Mouse (Mus musculus): ENCODE data around the gene Arl13b. TPM values are rescaled to one million over a fixed set of nuclear protein-coding genes. Genes with fewer than 3 reads are reported as not detected.

Gene Arl13b
- polyA plus RNA-seq, 1 experiment from 2014 or later = 4.1 TPM

- Histone ChIP-seq H3K27me3 (no peaks in the 10 kb centered on the region), H3K27ac (replicated peaks) (no peak overlapping the region), H3K4me1 (replicated peaks) (peaks cover 4% of the 10 kb centered on the region; the same call in 1 of the 2 replicates), H3K4me3 (replicated peaks) (no peak overlapping the region), H3K4me2 (no peak overlapping the region), H3K9ac (no peak overlapping the region), H3K36me3 (replicated peaks) (no peaks in the 10 kb centered on the region), H3K9me3 (replicated peaks) (no peaks in the 10 kb centered on the region)
- no peak for ATAC-seq (ENCODE audit: insufficient read depth)
- 66% methylated on average over 5 of the region's 5 CpGs for WGBS (ENCODE audit: insufficient replicate concordance)
These were observed 33.0 kb downstream of the Arl13b start for GRCm38 (mm10) chr16:62813790-62814189.

DNA sequence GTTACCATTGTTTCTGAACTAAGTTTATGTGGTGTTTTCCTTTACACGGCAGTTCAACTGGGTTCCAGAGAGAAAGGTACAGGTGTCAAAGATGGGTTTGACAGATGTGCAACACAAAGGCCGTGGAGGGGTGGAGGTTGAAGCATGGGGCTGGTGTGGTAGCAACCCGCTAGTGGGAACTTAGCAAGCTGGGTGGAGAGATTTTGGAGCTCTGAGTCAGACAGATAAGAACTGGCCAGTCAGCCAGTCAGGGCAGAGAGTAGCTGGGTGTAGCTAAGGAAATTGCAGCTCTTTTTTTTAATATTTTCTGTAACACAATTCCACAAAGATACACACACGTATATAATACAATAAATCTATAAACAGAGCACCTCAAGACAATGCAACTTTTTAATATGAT lies 36.0 kb downstream of the Arl13b start:
- H3K9ac ChIP-seq = no peak overlapping the region
- H3K9me3 ChIP-seq (replicated peaks) = no peaks in the 10 kb centered on the region
- peaks cover 4% of the 10 kb centered on the region; the same call in 1 of the 2 replicates for H3K4me1 ChIP-seq (replicated peaks)
- no peak overlapping the region for H3K4me3 ChIP-seq (replicated peaks)
- no peak overlapping the region for H3K27ac ChIP-seq (replicated peaks)
- no peaks in the 10 kb centered on the region for H3K27me3 ChIP-seq
- no peaks in the 10 kb centered on the region for H3K36me3 ChIP-seq (replicated peaks)
- WGBS (ENCODE audit: insufficient replicate concordance) = 31% methylated on average over 4 of the region's 4 CpGs
- no peak for ATAC-seq (ENCODE audit: insufficient read depth)
- H3K4me2 ChIP-seq = no peak overlapping the region

GRCm38 (mm10) chr16:62807249-62807979 lies 39.4 kb downstream of the Arl13b start:
- H3K9ac ChIP-seq = no peak overlapping the region
- no peak for ATAC-seq (ENCODE audit: insufficient read depth)

DNA sequence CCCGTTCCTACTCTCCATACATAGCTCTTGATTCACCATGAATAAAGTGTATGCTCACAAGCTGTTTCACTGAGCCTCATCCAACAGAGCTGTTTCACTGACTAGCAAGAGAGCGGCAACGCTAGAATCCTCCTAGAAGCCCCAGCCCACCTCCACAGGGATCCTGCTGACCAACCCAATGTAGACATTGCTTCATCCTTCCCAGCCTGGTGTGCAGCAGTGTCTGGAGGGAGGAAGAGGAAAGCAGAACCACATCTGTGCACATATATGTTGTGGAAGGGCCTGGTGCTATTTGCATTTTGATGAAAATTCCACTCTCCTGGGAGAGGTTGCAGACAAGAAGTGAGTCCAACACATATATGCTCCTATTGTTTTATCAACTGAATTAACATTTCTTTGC lies 42.2 kb downstream of the Arl13b start:
- H3K4me1 ChIP-seq (replicated peaks) = no peaks in the 10 kb centered on the region
- H3K4me3 ChIP-seq (replicated peaks) = no peak overlapping the region
- no peaks in the 10 kb centered on the region for H3K27me3 ChIP-seq
- H3K4me2 ChIP-seq = no peak overlapping the region
- no peaks in the 10 kb centered on the region for H3K36me3 ChIP-seq (replicated peaks)
- H3K9ac ChIP-seq = no peak overlapping the region
- 87% methylated on average over 3 of the region's 3 CpGs for WGBS (ENCODE audit: insufficient replicate concordance)
- H3K9me3 ChIP-seq (replicated peaks) = no peaks in the 10 kb centered on the region
- no peak for ATAC-seq (ENCODE audit: insufficient read depth)
- H3K27ac ChIP-seq (replicated peaks) = no peak overlapping the region

More at GRCm38 (mm10) chr16:62807249-62807979, 39.4 kb downstream of the Arl13b start:
- H3K4me2 ChIP-seq = no peak overlapping the region
- 48% methylated on average over 8 of the region's 8 CpGs for WGBS (ENCODE audit: insufficient replicate concordance)
- no peaks in the 10 kb centered on the region for H3K9me3 ChIP-seq (replicated peaks)
- H3K4me3 ChIP-seq (replicated peaks) = no peak overlapping the region
- H3K27ac ChIP-seq (replicated peaks) = no peak overlapping the region
- H3K4me1 ChIP-seq (replicated peaks) = peaks cover 4% of the 10 kb centered on the region; the same call in 1 of the 2 replicates
- H3K36me3 ChIP-seq (replicated peaks) = no peaks in the 10 kb centered on the region
- no peaks in the 10 kb centered on the region for H3K27me3 ChIP-seq

- no peak; the same call in 1 of the 2 replicates for ATAC-seq (ENCODE audit: insufficient read depth)
These were observed 47.0 kb downstream of the Arl13b start for GRCm38 (mm10) chr16:62799839-62800238.

GRCm38 (mm10) chr16:62799426-62799825 lies 47.4 kb downstream of the Arl13b start:
- no peak overlapping the region for H3K4me2 ChIP-seq
- H3K27me3 ChIP-seq = no peaks in the 10 kb centered on the region
- H3K9ac ChIP-seq = no peak overlapping the region
- no peak overlapping the region for H3K27ac ChIP-seq (replicated peaks)
- WGBS (ENCODE audit: insufficient replicate concordance) = 66% methylated on average over 4 of the region's 4 CpGs
- H3K4me3 ChIP-seq (replicated peaks) = no peak overlapping the region
- no peaks in the 10 kb centered on the region for H3K4me1 ChIP-seq (replicated peaks)
- H3K9me3 ChIP-seq (replicated peaks) = no peaks in the 10 kb centered on the region
- no peaks in the 10 kb centered on the region for H3K36me3 ChIP-seq (replicated peaks)
- ATAC-seq (ENCODE audit: insufficient read depth) = 0 out of 2 replicates have a peak, but pooled peaks have one; percentile 25

More at GRCm38 (mm10) chr16:62799839-62800238, 47.0 kb downstream of the Arl13b start:
- Histone ChIP-seq H3K27ac (replicated peaks) (no peak overlapping the region), H3K4me3 (replicated peaks) (no peak overlapping the region), H3K4me2 (no peak overlapping the region), H3K27me3 (no peaks in the 10 kb centered on the region), H3K9me3 (replicated peaks) (no peaks in the 10 kb centered on the region), H3K4me1 (replicated peaks) (no peaks in the 10 kb centered on the region), H3K36me3 (replicated peaks) (no peaks in the 10 kb centered on the region), H3K9ac (no peak overlapping the region)
- 49% methylated on average over 3 of the region's 3 CpGs for WGBS (ENCODE audit: insufficient replicate concordance)

DNA sequence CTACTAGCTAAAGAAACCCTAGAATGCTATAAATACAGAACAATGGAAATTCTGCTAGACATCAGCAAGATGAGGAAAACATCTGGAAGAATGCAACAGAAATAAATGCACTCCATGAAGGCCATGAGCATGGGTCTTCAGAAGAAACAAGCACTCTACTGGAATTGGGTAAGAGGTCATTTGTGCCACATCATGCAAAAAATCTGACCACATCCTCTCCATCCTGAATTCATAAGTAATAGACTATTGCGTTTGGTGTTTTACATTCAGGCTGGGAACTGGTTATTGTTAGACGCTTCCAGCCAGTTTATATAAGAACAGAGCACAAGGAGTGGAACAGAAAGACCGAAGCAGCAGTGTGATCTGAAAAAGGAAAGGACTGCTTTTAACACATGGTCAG lies 48.0 kb downstream of the Arl13b start:
- no peak overlapping the region for H3K4me2 ChIP-seq
- H3K4me1 ChIP-seq (replicated peaks) = no peaks in the 10 kb centered on the region
- no peak overlapping the region for H3K4me3 ChIP-seq (replicated peaks)
- no peaks in the 10 kb centered on the region for H3K36me3 ChIP-seq (replicated peaks)
- no peak for ATAC-seq (ENCODE audit: insufficient read depth)
- no peaks in the 10 kb centered on the region for H3K27me3 ChIP-seq
- no peaks in the 10 kb centered on the region for H3K9me3 ChIP-seq (replicated peaks)
- 72% methylated on average over 3 of the region's 3 CpGs for WGBS (ENCODE audit: insufficient replicate concordance)
- no peak overlapping the region for H3K27ac ChIP-seq (replicated peaks)
- H3K9ac ChIP-seq = no peak overlapping the region

GRCm38 (mm10) chr16:62796608-62797007 lies 50.2 kb downstream of the Arl13b start:
- H3K9ac ChIP-seq = no peak overlapping the region
- no peak overlapping the region for H3K27ac ChIP-seq (replicated peaks)
- H3K4me2 ChIP-seq = no peak overlapping the region
- H3K36me3 ChIP-seq (replicated peaks) = no peaks in the 10 kb centered on the region
- no peaks in the 10 kb centered on the region for H3K27me3 ChIP-seq
- ATAC-seq (ENCODE audit: insufficient read depth) = no peak
- WGBS (ENCODE audit: insufficient replicate concordance) = 33% methylated on average over 1 of the region's 1 CpGs
- no peaks in the 10 kb centered on the region for H3K4me1 ChIP-seq (replicated peaks)
- H3K9me3 ChIP-seq (replicated peaks) = no peaks in the 10 kb centered on the region
- H3K4me3 ChIP-seq (replicated peaks) = no peak overlapping the region

DNA sequence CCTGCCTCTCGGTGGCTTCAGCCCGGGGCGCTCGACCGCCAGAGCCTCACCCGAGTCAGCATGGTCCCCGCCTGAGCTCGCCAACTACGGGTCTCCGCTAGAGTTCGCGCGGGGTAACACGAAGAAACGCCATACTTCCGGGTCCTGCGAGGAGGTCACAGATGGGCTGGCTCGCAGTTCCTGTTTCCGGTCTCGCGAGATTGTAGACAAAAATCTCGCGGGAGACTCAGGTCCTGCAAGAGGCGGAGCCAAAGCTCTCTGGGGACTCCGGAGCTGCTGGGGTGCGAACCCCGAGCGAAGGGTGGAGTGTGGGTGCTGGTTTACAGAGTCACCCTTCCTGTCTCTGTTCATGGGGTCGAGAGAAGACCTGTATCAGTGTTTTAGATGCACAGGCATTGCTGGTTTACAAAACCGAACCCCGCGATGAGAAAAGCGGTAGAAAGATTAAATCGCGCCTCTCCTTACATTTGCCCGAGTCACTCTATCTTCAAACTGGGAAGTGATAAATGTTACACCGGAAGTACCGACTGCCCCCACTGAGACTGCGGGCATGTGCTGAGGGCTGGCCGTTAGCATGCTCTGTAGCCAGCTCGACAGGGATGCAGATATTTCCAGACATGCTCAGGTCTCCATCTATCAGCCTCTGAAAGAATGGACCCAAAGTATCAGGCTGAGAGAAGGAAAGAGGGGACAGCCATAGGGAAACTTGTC lies 60.1 kb downstream of the Arl13b start, which contains the start of gene Nsun3:
TSS of gene Nsun3 (minus strand) at position 198 of the 711 bp plus-strand sequence.
- under 1% methylated on average over 41 of the region's 41 CpGs for WGBS (ENCODE audit: insufficient replicate concordance)
- Histone ChIP-seq H3K4me2 (peak within 1 kb of the TSS; percentile 81), H3K9me3 (replicated peaks) (no peaks in the 10 kb centered on the region), H3K4me3 (replicated peaks) (peak within 1 kb of the TSS; percentile 90), H3K9ac (peak within 1 kb of the TSS; percentile 83), H3K4me1 (replicated peaks) (peaks cover 19% of the 10 kb centered on the region), H3K27me3 (no peaks in the 10 kb centered on the region), H3K27ac (replicated peaks) (peak within 1 kb of the TSS; percentile 88), H3K36me3 (replicated peaks) (no peaks in the 10 kb centered on the region)
- ATAC-seq (ENCODE audit: insufficient read depth) = peak; percentile 96

DNA sequence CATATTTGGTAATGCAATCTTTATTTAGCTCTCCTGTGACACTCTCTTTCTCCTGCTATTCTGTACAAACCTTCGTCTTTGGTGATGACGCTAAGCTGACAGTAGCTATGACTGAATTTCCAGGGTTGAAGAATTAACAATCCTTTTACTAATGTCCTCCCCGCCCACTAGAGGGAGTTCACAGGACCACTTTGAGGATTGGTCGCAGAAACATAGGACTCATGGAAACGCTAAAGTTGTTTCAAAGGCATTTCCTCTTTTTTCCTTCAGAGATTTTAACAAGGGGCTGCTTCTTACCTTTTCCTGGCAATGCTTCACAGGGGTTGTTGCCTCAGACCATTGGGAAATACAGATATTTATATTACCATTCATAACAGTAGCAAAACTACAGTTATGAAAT lies 64.6 kb downstream of the Arl13b start:
- whole genome bisulfite sequencing (ENCODE audit: insufficient replicate concordance) = 40% methylated on average over 5 of the region's 5 CpGs
- Histone ChIP-seq H3K4me3 (replicated peaks) (no peak overlapping the region), H3K27ac (replicated peaks) (no peak overlapping the region), H3K4me2 (no peak overlapping the region), H3K27me3 (no peaks in the 10 kb centered on the region), H3K36me3 (replicated peaks) (peaks cover 3% of the 10 kb centered on the region; the same call in 1 of the 2 replicates), H3K9ac (no peak overlapping the region), H3K4me1 (replicated peaks) (peaks cover 17% of the 10 kb centered on the region), H3K9me3 (replicated peaks) (no peaks in the 10 kb centered on the region)
- no peak for ATAC-seq (ENCODE audit: insufficient read depth)

DNA sequence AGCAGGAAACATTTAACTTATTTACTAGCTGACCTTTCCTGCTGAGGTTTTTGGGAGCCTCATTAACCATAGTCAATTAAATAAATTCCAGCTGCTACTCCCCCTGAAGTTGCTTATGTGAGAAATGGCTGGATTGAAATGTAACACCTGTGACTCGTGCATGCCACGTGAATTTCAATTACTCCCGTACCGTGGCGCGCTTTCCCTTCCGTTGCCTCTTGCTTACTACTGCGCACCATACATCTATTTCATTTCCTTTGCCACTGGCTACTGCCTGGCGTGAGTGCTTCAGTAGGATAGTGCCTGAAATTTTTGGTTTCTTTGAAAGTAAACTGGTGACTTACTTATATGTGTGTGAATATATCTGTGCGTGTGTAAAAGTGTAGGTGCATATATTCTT lies 68.6 kb downstream of the Arl13b start:
- 83% methylated on average over 10 of the region's 10 CpGs for WGBS (ENCODE audit: insufficient replicate concordance)

More for the DNA sequence above, 68.6 kb downstream of the Arl13b start:
- peaks cover 8% of the 10 kb centered on the region for H3K36me3 ChIP-seq (replicated peaks)
- ATAC-seq (ENCODE audit: insufficient read depth) = no peak
- no peak overlapping the region for H3K4me2 ChIP-seq
- no peak overlapping the region for H3K27ac ChIP-seq (replicated peaks)
- H3K9me3 ChIP-seq (replicated peaks) = no peaks in the 10 kb centered on the region
- no peak overlapping the region for H3K4me3 ChIP-seq (replicated peaks)
- H3K4me1 ChIP-seq (replicated peaks) = no peaks in the 10 kb centered on the region
- H3K27me3 ChIP-seq = no peaks in the 10 kb centered on the region
- no peak overlapping the region for H3K9ac ChIP-seq
